Mouse (Mus musculus): ENCODE data around the gene Actr6.
A peak's percentile ranks its signal among the peaks of the same experiment; 100 is the strongest.
"Not testable (repeated sequence)": the region's sequence is repeated elsewhere in the genome, so short reads cannot be mapped to it uniquely, and the experiment has no call there.

Actr6 gene

GRCm38 (mm10) chr10:89739703-89740102 is 7.6 kb upstream of the Actr6 start:
- no peak for DNase-seq (ENCODE audit: extremely low read depth, insufficient read length, low spot score)

- DNase-seq (ENCODE audit: extremely low read depth, insufficient read length, low spot score) = no peak
Observed at GRCm38 (mm10) chr10:89738395-89738794, 6.3 kb upstream of the Actr6 start.

GRCm38 (mm10) chr10:89737887-89738286 is 5.8 kb upstream of the Actr6 start:
- no peak for DNase-seq (ENCODE audit: extremely low read depth, insufficient read length, low spot score)

GRCm38 (mm10) chr10:89737092-89737491 is 5.0 kb upstream of the Actr6 start:
- DNase-seq (ENCODE audit: extremely low read depth, insufficient read length, low spot score) = no peak

GRCm38 (mm10) chr10:89731341-89731740 is 754 bp downstream of the Actr6 start:
- DNase-seq (ENCODE audit: extremely low read depth, insufficient read length, low spot score) = no peak

GRCm38 (mm10) chr10:89730386-89730785 is 1.7 kb downstream of the Actr6 start:
- DNase-seq (ENCODE audit: extremely low read depth, insufficient read length, low spot score) = no peak

GRCm38 (mm10) chr10:89722247-89723195 is 9.6 kb downstream of the Actr6 start:
- no peak for DNase-seq (ENCODE audit: extremely low read depth, insufficient read length, low spot score)

GRCm38 (mm10) chr10:89720796-89721195 is 11.3 kb downstream of the Actr6 start:
- DNase-seq (ENCODE audit: extremely low read depth, insufficient read length, low spot score) = no peak

GRCm38 (mm10) chr10:89720252-89720651 is 11.8 kb downstream of the Actr6 start:
- DNase-seq (ENCODE audit: extremely low read depth, insufficient read length, low spot score) = no peak

- DNase-seq (ENCODE audit: extremely low read depth, insufficient read length, low spot score) = no peak
Observed at GRCm38 (mm10) chr10:89714910-89715309, 17.2 kb downstream of the Actr6 start.

GRCm38 (mm10) chr10:89708720-89709119 is 23.4 kb downstream of the Actr6 start:
- DNase-seq (ENCODE audit: extremely low read depth, insufficient read length, low spot score) = no peak

- no peak for DNase-seq (ENCODE audit: extremely low read depth, insufficient read length, low spot score)
Observed at GRCm38 (mm10) chr10:89707397-89707796, 24.7 kb downstream of the Actr6 start.

- DNase-seq (ENCODE audit: extremely low read depth, insufficient read length, low spot score) = no peak
Observed at GRCm38 (mm10) chr10:89703042-89703441, 29.1 kb downstream of the Actr6 start.

GRCm38 (mm10) chr10:89697956-89698355 is 34.1 kb downstream of the Actr6 start:
- no peak for DNase-seq (ENCODE audit: extremely low read depth, insufficient read length, low spot score)

GRCm38 (mm10) chr10:89696270-89696669 is 35.8 kb downstream of the Actr6 start:
- not testable (repeated sequence) for DNase-seq (ENCODE audit: extremely low read depth, insufficient read length, low spot score)

- DNase-seq (ENCODE audit: extremely low read depth, insufficient read length, low spot score) = no peak
Observed at GRCm38 (mm10) chr10:89695194-89695911, 36.7 kb downstream of the Actr6 start.

- DNase-seq (ENCODE audit: extremely low read depth, insufficient read length, low spot score) = no peak
Observed at GRCm38 (mm10) chr10:89690021-89690420, 42.1 kb downstream of the Actr6 start.

GRCm38 (mm10) chr10:89687455-89687854 is 44.6 kb downstream of the Actr6 start:
- DNase-seq (ENCODE audit: extremely low read depth, insufficient read length, low spot score) = no peak

GRCm38 (mm10) chr10:89686139-89686808 is 45.8 kb downstream of the Actr6 start, which contains the start of gene Scyl2:
Gene Scyl2 (minus strand): TSS chr10:89686285.
- DNase-seq (ENCODE audit: extremely low read depth, insufficient read length, low spot score) = peak; percentile 86

GRCm38 (mm10) chr10:89685391-89686138 is 46.5 kb downstream of the Actr6 start:
- DNase-seq (ENCODE audit: extremely low read depth, insufficient read length, low spot score) = no peak
